Mouse (Mus musculus) leukemia stem cell, adult 10-12 weeks (primary cell): Measurements from ENCODE around the gene Pofut2. TPM values are rescaled to one million over a fixed set of nuclear protein-coding genes. Genes with fewer than 3 reads are reported as not detected.

Experiments used
- polyA plus RNA-seq: library from polyadenylated mRNA; stranded (reverse); fragments of >175 nt; gene quantifications from 2 replicates; pipeline ENCODE4 v1.2.3, GENCODE M21; 2012; ENCODE audit warnings: low replicate concordance

The Pofut2 gene
- 66.0 and 70.8 TPM in 2 replicates for polyA plus RNA-seq

GRCm38 (mm10) chr10:77258704-77259621 is at the start of gene Pofut2:
Gene Pofut2 (plus strand): TSS chr10:77259218.

Other genes with a start within 250 kb of the Pofut2 start
- gene Slc19a1, start 227.0 kb upstream of the Pofut2 start, polyA plus RNA-seq = 46.1 and 107 TPM in 2 replicates
- gene Col18a1, start 92.7 kb upstream of the Pofut2 start, polyA plus RNA-seq = 35.3 and 41.0 TPM in 2 replicates
- 0.32 and 0.81 TPM in 2 replicates for gene Adarb1, start 159.1 kb downstream of the Pofut2 start, polyA plus RNA-seq